Mouse (Mus musculus) lung, embryonic 15.5 days (tissue): Measurements from ENCODE around the gene Setd6. TPM values are rescaled to one million over a fixed set of nuclear protein-coding genes. Genes with fewer than 3 reads are reported as not detected.

Experiments used
- ATAC-seq: fragments of 200-750 bp; cut with Nextera tagmentation; 2 replicates; pipeline ENCODE4 v1.8.0; 2017; ENCODE audit warnings: moderate number of reproducible peaks, borderline replicate concordance; ENCODE audit not compliant: low FRiP score, low TSS enrichment; ENCODE audit errors: extremely low read depth
- H3K27ac ChIP-seq: fragments of 300-500 bp; sonication (generic); 2 replicates; pipeline ENCODE4 v1.5.1; 2015; ENCODE audit warnings: moderate library complexity, mild to moderate bottlenecking, inconsistent platforms
- H3K27me3 ChIP-seq: fragments of 300-500 bp; sonication (generic); 2 replicates; pipeline ENCODE4 v1.6.1; 2015; ENCODE audit warnings: inconsistent platforms
- H3K36me3 ChIP-seq: fragments of 300-500 bp; sonication (generic); 2 replicates; pipeline ENCODE4 v1.6.1; 2015; ENCODE audit warnings: inconsistent platforms
- H3K4me1 ChIP-seq: fragments of 300-500 bp; sonication (generic); 2 replicates; pipeline ENCODE4 v1.6.1; 2015; ENCODE audit warnings: inconsistent platforms
- H3K4me2 ChIP-seq: fragments of 300-500 bp; sonication (generic); 2 replicates; pipeline ENCODE4 v1.6.1; 2015; ENCODE audit warnings: inconsistent platforms, mild to moderate bottlenecking, moderate library complexity
- H3K4me3 ChIP-seq: fragments of 300-500 bp; sonication (generic); 2 replicates; pipeline ENCODE4 v1.5.1; 2015; ENCODE audit warnings: mild to moderate bottlenecking, inconsistent platforms
- H3K9ac ChIP-seq: fragments of 300-500 bp; sonication (generic); 2 replicates; pipeline ENCODE4 v1.6.1; 2015; ENCODE audit warnings: inconsistent platforms
- H3K9me3 ChIP-seq: fragments of 300-500 bp; sonication (generic); 2 replicates; pipeline ENCODE4 v1.6.1; 2016; ENCODE audit warnings: inconsistent platforms
- WGBS: fragments of 180-500 bp; shearing (Covaris S2); methylation state at CpG from one replicate; pipeline ENCODE4 v1.1.7; 2015; 5-methylcytosine and 5-hydroxymethylcytosine counted together
- polyA plus RNA-seq: library from polyadenylated mRNA; unstranded; fragments of >200 nt; fragmentation: Nextera tagmentation; extraction: Ambion mirVana; gene quantifications from 2 replicates; pipeline ENCODE4 v1.2.1, GENCODE M21; 2015

The Setd6 gene
- polyA plus RNA-seq, 1 experiment from 2014 or later: 17.3 TPM

- no peaks in the 10 kb centered on the region for H3K27me3 ChIP-seq
- WGBS: 82% methylated on average over 9 of the region's 9 CpGs
- no peak overlapping the region for H3K4me3 ChIP-seq
- no peaks in the 10 kb centered on the region for H3K9me3 ChIP-seq
- no peak for ATAC-seq
- H3K4me2 ChIP-seq: no peak overlapping the region
- H3K9ac ChIP-seq: no peak overlapping the region
- no peak overlapping the region for H3K27ac ChIP-seq
- H3K4me1 ChIP-seq: peaks cover 25% of the 10 kb centered on the region
- peaks cover 4% of the 10 kb centered on the region; the same call in 1 of the 2 replicates for H3K36me3 ChIP-seq
These were observed 3.3 kb upstream of the Setd6 start for GRCm38 (mm10) chr8:95712395-95712794.

- peaks cover 13% of the 10 kb centered on the region for H3K36me3 ChIP-seq
- H3K27ac ChIP-seq: no peak overlapping the region
- ATAC-seq: peak; percentile 4; the same call in 1 of the 2 replicates
- no peaks in the 10 kb centered on the region for H3K9me3 ChIP-seq
- no peaks in the 10 kb centered on the region for H3K27me3 ChIP-seq
- H3K4me2 ChIP-seq: no peak overlapping the region
- no peak overlapping the region for H3K4me3 ChIP-seq
- WGBS: 72% methylated on average over 19 of the region's 19 CpGs
- H3K4me1 ChIP-seq: peaks cover 25% of the 10 kb centered on the region
- H3K9ac ChIP-seq: no peak overlapping the region
These were observed 2.3 kb upstream of the Setd6 start for GRCm38 (mm10) chr8:95713100-95714010.

GRCm38 (mm10) chr8:95714367-95714766 lies 1.3 kb upstream of the Setd6 start:
- ATAC-seq: no peak

GRCm38 (mm10) chr8:95714837-95715413 lies 756 bp upstream of the Setd6 start:
- ATAC-seq: no peak
- WGBS: 83% methylated on average over 6 of the region's 6 CpGs
- 0 out of 2 replicates have a peak overlapping the region, but pooled peaks have one; percentile 24 for H3K27ac ChIP-seq

More at GRCm38 (mm10) chr8:95714367-95714766, 1.3 kb upstream of the Setd6 start:
- Histone ChIP-seq H3K9me3 (no peaks in the 10 kb centered on the region), H3K27ac (no peak overlapping the region), H3K4me3 (no peak overlapping the region), H3K27me3 (no peaks in the 10 kb centered on the region), H3K4me2 (no peak overlapping the region), H3K9ac (no peak overlapping the region), H3K36me3 (peaks cover 23% of the 10 kb centered on the region), H3K4me1 (peaks cover 19% of the 10 kb centered on the region)
- WGBS: 92% methylated on average over 4 of the region's 4 CpGs

GRCm38 (mm10) chr8:95716546-95717335 lies 1.1 kb downstream of the Setd6 start:
- H3K4me1 ChIP-seq: peaks cover 10% of the 10 kb centered on the region
- no peaks in the 10 kb centered on the region for H3K9me3 ChIP-seq
- peaks cover 46% of the 10 kb centered on the region for H3K36me3 ChIP-seq
- peak overlapping the region; percentile 59 for H3K27ac ChIP-seq
- peak overlapping the region; percentile 90 for H3K4me2 ChIP-seq
- H3K9ac ChIP-seq: peak overlapping the region; percentile 78
- WGBS: 19% methylated on average over 21 of the region's 21 CpGs
- no peak for ATAC-seq
- H3K27me3 ChIP-seq: no peaks in the 10 kb centered on the region
- H3K4me3 ChIP-seq: peak overlapping the region; percentile 76

More at GRCm38 (mm10) chr8:95714837-95715413, 756 bp upstream of the Setd6 start:
- H3K4me3 ChIP-seq: peak overlapping the region; percentile 76; the same call in 1 of the 2 replicates
- H3K36me3 ChIP-seq: peaks cover 29% of the 10 kb centered on the region
- peaks cover 19% of the 10 kb centered on the region for H3K4me1 ChIP-seq
- 0 out of 2 replicates have a peak overlapping the region, but pooled peaks have one; percentile 78 for H3K9ac ChIP-seq
- H3K27me3 ChIP-seq: no peaks in the 10 kb centered on the region
- no peaks in the 10 kb centered on the region for H3K9me3 ChIP-seq
- peak overlapping the region; percentile 90 for H3K4me2 ChIP-seq

- peaks cover 86% of the 10 kb centered on the region for H3K36me3 ChIP-seq
- H3K4me3 ChIP-seq: no peak overlapping the region
- no peaks in the 10 kb centered on the region for H3K4me1 ChIP-seq
- no peak overlapping the region for H3K4me2 ChIP-seq
- H3K27ac ChIP-seq: no peak overlapping the region
- H3K27me3 ChIP-seq: no peaks in the 10 kb centered on the region
- WGBS: 69% methylated on average over 4 of the region's 4 CpGs
- no peaks in the 10 kb centered on the region for H3K9me3 ChIP-seq
- H3K9ac ChIP-seq: no peak overlapping the region
- no peak for ATAC-seq
These were observed 11.9 kb downstream of the Setd6 start for GRCm38 (mm10) chr8:95727625-95728024.

- Histone ChIP-seq H3K9ac (no peak overlapping the region), H3K36me3 (peaks cover 86% of the 10 kb centered on the region), H3K9me3 (no peaks in the 10 kb centered on the region), H3K27me3 (no peaks in the 10 kb centered on the region), H3K4me3 (no peak overlapping the region), H3K27ac (no peak overlapping the region), H3K4me1 (no peaks in the 10 kb centered on the region), H3K4me2 (no peak overlapping the region)
- WGBS: 77% methylated on average over 7 of the region's 7 CpGs
- ATAC-seq: no peak
These were observed 22.9 kb downstream of the Setd6 start for GRCm38 (mm10) chr8:95738596-95738995.

- H3K9me3 ChIP-seq: no peaks in the 10 kb centered on the region
- no peak overlapping the region for H3K4me2 ChIP-seq
- 88% methylated on average over 7 of the region's 7 CpGs for WGBS
- no peaks in the 10 kb centered on the region for H3K4me1 ChIP-seq
- H3K9ac ChIP-seq: no peak overlapping the region
- H3K27ac ChIP-seq: no peak overlapping the region
- peaks cover 89% of the 10 kb centered on the region for H3K36me3 ChIP-seq
- H3K27me3 ChIP-seq: no peaks in the 10 kb centered on the region
- H3K4me3 ChIP-seq: no peak overlapping the region
- no peak for ATAC-seq
These were observed 26.1 kb downstream of the Setd6 start for GRCm38 (mm10) chr8:95741732-95742131.

GRCm38 (mm10) chr8:95748028-95748427 lies 32.3 kb downstream of the Setd6 start:
- Histone ChIP-seq H3K9ac (no peak overlapping the region), H3K27ac (no peak overlapping the region), H3K4me3 (no peak overlapping the region), H3K4me2 (no peak overlapping the region), H3K36me3 (peaks cover 91% of the 10 kb centered on the region), H3K4me1 (no peaks in the 10 kb centered on the region), H3K9me3 (no peaks in the 10 kb centered on the region), H3K27me3 (no peaks in the 10 kb centered on the region)
- no peak for ATAC-seq
- WGBS: 87% methylated on average over 4 of the region's 4 CpGs

- 89% methylated on average over 1 of the region's 1 CpGs for WGBS
- no peak overlapping the region for H3K4me3 ChIP-seq
- ATAC-seq: no peak
These were observed 36.2 kb downstream of the Setd6 start for GRCm38 (mm10) chr8:95751924-95752323.

GRCm38 (mm10) chr8:95760323-95760722 lies 44.6 kb downstream of the Setd6 start:
- Histone ChIP-seq H3K9ac (no peak overlapping the region), H3K4me1 (no peaks in the 10 kb centered on the region), H3K27me3 (no peaks in the 10 kb centered on the region), H3K27ac (no peak overlapping the region), H3K36me3 (peaks cover 78% of the 10 kb centered on the region), H3K4me2 (no peak overlapping the region), H3K4me3 (no peak overlapping the region), H3K9me3 (no peaks in the 10 kb centered on the region)
- ATAC-seq: no peak
- WGBS: 36% methylated on average over 6 of the region's 6 CpGs

More at GRCm38 (mm10) chr8:95751924-95752323, 36.2 kb downstream of the Setd6 start:
- Histone ChIP-seq H3K9me3 (no peaks in the 10 kb centered on the region), H3K4me2 (no peak overlapping the region), H3K27ac (no peak overlapping the region), H3K27me3 (no peaks in the 10 kb centered on the region), H3K4me1 (no peaks in the 10 kb centered on the region), H3K9ac (no peak overlapping the region), H3K36me3 (peaks cover 81% of the 10 kb centered on the region)
